ENCODE assay signal across 26 mouse cellular contexts in genomic region chr19:60576741-60577140, GRCm38 (mm10). TPM values are rescaled to one million over a fixed set of nuclear protein-coding genes. Genes with fewer than 3 reads are reported as not detected.
DNase-seq lines count a peak whose midpoint lies in the region; ATAC-seq and TF ChIP-seq lines count a peak whose summit lies in the region.
"Had no signal": no experiment of that assay in that cellular context is flagged by ENCODE, and none has a peak within 500 bp of the region (broad histone marks: within the 10 kb centered on the region; RNA-seq: fewer than 3 reads in every experiment).

No protein-coding gene starts in this region.

- peaks cover 15% of the 10 kb centered on the region for H3K36me3 ChIP-seq in heart, embryonic 13.5 days
- H3K36me3 ChIP-seq in midbrain, embryonic 12.5 days = peaks cover 8% of the 10 kb centered on the region
- H3K36me3 ChIP-seq in midbrain, postnatal 0 days (ENCODE audit: insufficient read depth, low read length) = no peaks in the 10 kb centered on the region
- H3K36me3 ChIP-seq: embryonic facial prominence, embryonic 12.5 days; stomach, embryonic 15.5 days had no signal

- H3K9me3 ChIP-seq in heart, embryonic 13.5 days = no peaks in the 10 kb centered on the region
- no peaks in the 10 kb centered on the region for H3K9me3 ChIP-seq in midbrain, embryonic 12.5 days
- no peaks in the 10 kb centered on the region for H3K9me3 ChIP-seq in midbrain, postnatal 0 days (ENCODE audit: low read length)
- H3K9me3 ChIP-seq: embryonic facial prominence, embryonic 12.5 days; G1E; heart, embryonic 10.5 days; limb, embryonic 13.5 days; stomach, embryonic 15.5 days had no signal

- DNase-seq in heart, postnatal 10 days = no peak
- peak; percentile 19 for DNase-seq in kidney, adult 11 months
- no peak for DNase-seq in kidney, postnatal 10 days
- DNase-seq in midbrain, postnatal 0 days (ENCODE audit: low spot score) = no peak
- no peak for DNase-seq in natural killer cell, adult 2 months (ENCODE audit: low spot score in 2 of 2)
- DNase-seq: adrenal gland, postnatal 14 days; cerebellum, adult 11-12 months; cerebellum, adult 9-11 months; embryo, embryonic 11 days; gastrocnemius, postnatal 14 days; lung, embryonic 14.5 days; lung, postnatal 14 days; right cerebral cortex, postnatal 25 days; thymus, adult 18-20 months; thymus, postnatal 36 days had no signal

- peaks cover 40% of the 10 kb centered on the region for H3K4me1 ChIP-seq in heart, embryonic 13.5 days
- peaks cover 22% of the 10 kb centered on the region for H3K4me1 ChIP-seq in midbrain, embryonic 12.5 days
- H3K4me1 ChIP-seq in midbrain, postnatal 0 days (ENCODE audit: insufficient read depth, low read length) = peaks cover 10% of the 10 kb centered on the region
- H3K4me1 ChIP-seq in bone marrow macrophage, adult 2 months (ENCODE audit: control insufficient read depth, insufficient read depth, low read length) = peaks cover 27% of the 10 kb centered on the region

- H3K27me3 ChIP-seq in heart, embryonic 13.5 days (replicated peaks) = no peaks in the 10 kb centered on the region
- no peaks in the 10 kb centered on the region for H3K27me3 ChIP-seq in midbrain, embryonic 12.5 days
- no peaks in the 10 kb centered on the region for H3K27me3 ChIP-seq in midbrain, postnatal 0 days (ENCODE audit: insufficient read depth, low read length)
- H3K27me3 ChIP-seq: embryonic facial prominence, embryonic 12.5 days; limb, embryonic 13.5 days; stomach, embryonic 15.5 days had no signal

- no peak overlapping the region for H3K9ac ChIP-seq in heart, embryonic 13.5 days
- H3K9ac ChIP-seq in midbrain, embryonic 12.5 days (replicated peaks) = no peak overlapping the region
- no peak overlapping the region for H3K9ac ChIP-seq in midbrain, postnatal 0 days (replicated peaks; ENCODE audit: low read length, poor library complexity, severe bottlenecking)
- H3K9ac ChIP-seq: embryonic facial prominence, embryonic 12.5 days; limb, embryonic 13.5 days; liver, embryonic 14.5 days; lung, embryonic 14.5 days; stomach, embryonic 15.5 days had no signal

- TF ChIP-seq POLR2A in bone marrow macrophage, adult 2 months (IDR thresholded peaks at IDR 0.05; ENCODE audit: borderline replicate concordance, low read depth, low read length) = no peak

- 81% methylated on average over 1 of the region's 1 CpGs for whole genome bisulfite sequencing in heart, embryonic 13.5 days
- WGBS in midbrain, embryonic 12.5 days = 97% methylated on average over 1 of the region's 1 CpGs
- 100% methylated on average over 1 of the region's 1 CpGs for WGBS in midbrain, postnatal 0 days

- H3K4me3 ChIP-seq in heart, embryonic 13.5 days = no peak overlapping the region
- H3K4me3 ChIP-seq in midbrain, embryonic 12.5 days = no peak overlapping the region
- no peak overlapping the region for H3K4me3 ChIP-seq in midbrain, postnatal 0 days (ENCODE audit: low read depth, low read length)
- H3K4me3 ChIP-seq in bone marrow macrophage, adult 2 months (ENCODE audit: insufficient read depth, low read length) = peak overlapping the region; percentile 31
- H3K4me3 ChIP-seq: embryonic facial prominence, embryonic 12.5 days; heart, embryonic 10.5 days; limb, embryonic 13.5 days; stomach, embryonic 15.5 days had no signal

- no peak for ATAC-seq in heart, embryonic 13.5 days (ENCODE audit: extremely low read depth, insufficient number of reproducible peaks, low FRiP score, low TSS enrichment)
- ATAC-seq in midbrain, embryonic 12.5 days (ENCODE audit: low FRiP score, low read depth) = no peak
- no peak for ATAC-seq in midbrain, postnatal 0 days (ENCODE audit: low FRiP score)
- ATAC-seq: forebrain, embryonic 14.5 days; inflammation-experienced regulatory T-cells, adult 6 months had no signal

- 0 out of 2 replicates have a peak overlapping the region, but pooled peaks have one; percentile 21 for H3K4me2 ChIP-seq in heart, embryonic 13.5 days
- peak overlapping the region; percentile 21; the same call in 1 of the 2 replicates for H3K4me2 ChIP-seq in midbrain, embryonic 12.5 days (replicated peaks)
- no peak overlapping the region for H3K4me2 ChIP-seq in midbrain, postnatal 0 days (ENCODE audit: low read depth, low read length, poor library complexity, severe bottlenecking)
- H3K4me2 ChIP-seq: embryonic facial prominence, embryonic 12.5 days; stomach, embryonic 15.5 days had no signal

- H3K27ac ChIP-seq in heart, embryonic 13.5 days (replicated peaks) = no peak overlapping the region
- no peak overlapping the region for H3K27ac ChIP-seq in midbrain, embryonic 12.5 days (replicated peaks)
- no peak overlapping the region for H3K27ac ChIP-seq in midbrain, postnatal 0 days (ENCODE audit: low read depth, low read length)
- no peak overlapping the region for H3K27ac ChIP-seq in bone marrow macrophage, adult 2 months (ENCODE audit: insufficient read depth, low read depth, low read length)
- H3K27ac ChIP-seq: embryonic facial prominence, embryonic 12.5 days; heart, embryonic 10.5 days; limb, embryonic 13.5 days; liver, embryonic 14.5 days; stomach, embryonic 15.5 days had no signal

- no peak for TF ChIP-seq CTCF in midbrain, postnatal 0 days (IDR thresholded peaks at IDR 0.05)
- TF ChIP-seq CTCF in bone marrow macrophage, adult 2 months (IDR thresholded peaks at IDR 0.05; ENCODE audit: low read depth, low read length) = no peak

- intact Hi-C loops in heart, postnatal 10 days (cut with DNase I) = no loop called here

RNA-seq across cellular contexts. Expression of gene Cacul1, which starts 4.1 kb away (rescaled TPM):
- 13.5 and 14.9 TPM in 2 replicates for polyA plus RNA-seq in heart, embryonic 13.5 days (2015; fragmentation: Nextera tagmentation; extraction: Ambion mirVana)
- total RNA-seq in heart, postnatal 10 days (2021) = 10 to 100 TPM; 28.5 to 29.4 TPM
- 34.8 and 40.3 TPM in 2 replicates for polyA plus RNA-seq in midbrain, embryonic 12.5 days (2016; fragmentation: Nextera tagmentation; extraction: Ambion mirVana)
- 60.6 and 66.3 TPM in 2 replicates for total RNA-seq in midbrain, postnatal 0 days (2014; rRNA removed)
- 12.2 and 14.9 TPM in 2 replicates for polyA plus RNA-seq in midbrain, postnatal 0 days (2015; fragmentation: Nextera tagmentation; extraction: Ambion mirVana)
- 60.7 and 62.0 TPM in 2 replicates for polyA plus RNA-seq in bone marrow macrophage, adult 2 months (2012; ENCODE audit: insufficient read depth, insufficient read length, missing spikeins)
